Mouse (Mus musculus) CD4-positive, CD25-positive, alpha-beta regulatory T cell, adult 2 months (primary cell): ENCODE measurements around the gene Gm13889.

Experiments
- DNase-seq: peaks from one replicate; pipeline ENCODE4 v3.0.0-alpha.2; 2012; ENCODE audit warnings: low read depth, low spot score

The Gm13889 gene

DNA sequence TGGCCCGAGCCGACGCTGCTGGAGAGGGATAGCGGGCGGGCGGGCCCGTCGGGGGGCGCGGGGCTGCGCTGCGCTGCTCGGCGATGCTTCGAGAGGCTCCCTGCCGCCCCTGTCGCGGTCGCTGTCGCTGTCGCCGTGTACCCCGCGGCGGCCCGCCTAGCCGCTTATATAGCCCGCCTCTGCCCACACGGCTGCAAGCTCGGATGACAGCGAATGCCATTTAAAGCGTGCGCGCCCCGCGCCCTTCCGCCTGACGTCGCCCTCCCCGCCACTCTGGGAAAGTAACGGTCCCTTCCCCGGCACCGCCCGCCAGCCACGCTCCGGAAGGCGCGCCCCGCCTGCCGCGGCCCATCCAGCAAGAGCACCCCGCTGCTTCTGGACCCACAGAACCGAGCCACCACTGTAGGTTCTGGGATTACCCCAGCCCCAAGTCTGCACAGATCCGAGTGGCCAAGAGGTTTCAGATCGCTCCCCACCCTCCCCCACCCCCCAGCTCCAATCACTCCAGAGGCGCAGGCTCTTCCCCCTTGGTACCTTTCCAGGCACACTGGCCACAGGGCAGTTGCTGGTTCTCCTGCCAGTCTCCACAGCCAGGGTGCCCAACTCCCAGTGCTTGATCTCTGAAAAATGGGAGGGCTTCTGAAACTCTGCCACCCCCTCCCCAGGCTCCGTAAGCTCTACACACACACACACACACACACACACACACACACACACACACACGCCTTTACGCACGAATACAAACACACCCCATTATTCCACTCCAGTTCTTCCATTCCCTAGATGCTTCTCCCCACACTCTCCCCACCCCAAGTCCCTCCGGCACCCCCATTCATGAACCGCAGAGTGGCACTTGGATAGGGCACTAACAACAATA is at the start of gene Gm13889:
Gm13889 (minus strand) TSS at position 294 of the 877 bp plus-strand sequence.
- peak; percentile 34 for DNase-seq

DNA sequence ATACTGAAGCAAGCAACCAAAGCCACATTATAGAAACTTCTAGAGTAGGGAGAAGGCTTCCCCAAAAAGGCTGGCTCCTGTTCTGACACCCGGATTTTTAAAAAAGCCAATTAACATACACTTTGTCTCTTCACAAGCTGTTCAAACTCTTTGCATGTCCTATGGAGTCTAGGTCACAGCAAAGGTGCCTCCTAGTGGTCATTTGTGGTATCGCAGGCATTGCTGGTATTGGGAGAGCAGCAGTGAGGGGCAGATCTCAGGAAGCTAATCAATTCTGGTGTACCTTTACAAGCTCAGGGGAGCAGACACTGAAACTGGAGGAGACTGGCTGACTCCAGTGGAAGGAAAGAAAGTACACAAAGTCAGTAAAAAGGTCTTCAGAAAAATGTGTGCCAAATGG is 45.3 kb upstream of the Gm13889 start:
- DNase-seq = peak; percentile 86

DNA sequence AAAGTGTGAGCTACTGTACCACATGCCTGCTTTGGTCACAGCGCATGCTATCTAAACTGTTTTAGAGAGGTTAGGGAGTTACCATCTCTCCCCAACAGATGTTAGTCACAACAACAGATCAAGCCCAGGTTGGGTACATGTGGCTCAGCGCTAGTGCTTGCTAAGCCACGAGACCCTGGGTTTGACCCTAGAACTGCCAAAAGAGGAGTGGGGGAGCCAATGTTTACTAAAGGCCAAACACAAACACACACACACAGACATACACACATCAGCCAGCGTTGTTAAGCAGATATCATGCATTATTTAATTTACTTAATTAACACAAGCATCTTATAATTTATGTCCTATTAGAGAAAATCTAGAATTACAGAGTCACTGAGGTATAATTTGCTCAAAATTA is 44.9 kb upstream of the Gm13889 start:
- no peak for DNase-seq

DNA sequence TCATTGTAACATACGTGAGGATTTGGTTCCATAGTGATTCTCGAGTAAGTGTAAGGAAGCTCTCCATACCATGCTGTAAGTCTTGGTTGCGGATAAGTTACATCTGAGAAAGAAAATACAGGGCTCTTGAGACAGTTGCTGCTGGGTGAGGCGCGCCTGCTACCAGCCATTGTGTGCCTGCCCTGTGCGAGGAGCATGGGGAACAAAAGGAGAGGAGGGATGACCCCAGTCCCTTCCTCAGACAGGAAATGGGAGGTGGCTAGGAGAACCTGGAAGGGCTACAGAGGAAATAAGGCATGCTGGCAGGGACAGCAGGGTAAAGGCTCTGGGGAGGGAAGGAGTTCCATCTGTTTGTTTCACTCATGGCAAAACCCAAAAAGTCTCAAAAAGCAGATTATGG is 44.4 kb upstream of the Gm13889 start:
- DNase-seq = no peak

DNA sequence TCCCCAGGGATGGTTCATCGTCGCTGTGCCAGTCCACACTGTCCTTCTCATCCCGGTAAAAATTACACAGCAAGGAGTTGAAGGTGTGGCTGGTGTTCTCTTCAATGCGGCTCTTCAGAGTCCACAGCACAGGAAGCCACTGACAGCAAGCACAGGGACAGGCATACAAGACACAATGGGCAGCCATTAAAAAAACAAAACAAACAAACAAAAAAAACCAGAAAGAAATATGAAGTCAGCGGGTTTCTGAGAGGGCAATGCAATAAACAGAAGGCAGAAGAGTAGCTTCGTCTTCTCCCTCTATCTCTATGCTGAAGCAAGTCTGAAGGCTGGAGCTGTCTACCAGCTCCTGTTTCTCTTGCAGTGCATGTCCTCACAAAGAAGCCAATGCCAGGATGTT is 39.3 kb upstream of the Gm13889 start, which contains the start of gene Gm27027:
Gm27027 (minus strand) TSS at position 101 of the 400 bp plus-strand sequence.
- no peak for DNase-seq

DNA sequence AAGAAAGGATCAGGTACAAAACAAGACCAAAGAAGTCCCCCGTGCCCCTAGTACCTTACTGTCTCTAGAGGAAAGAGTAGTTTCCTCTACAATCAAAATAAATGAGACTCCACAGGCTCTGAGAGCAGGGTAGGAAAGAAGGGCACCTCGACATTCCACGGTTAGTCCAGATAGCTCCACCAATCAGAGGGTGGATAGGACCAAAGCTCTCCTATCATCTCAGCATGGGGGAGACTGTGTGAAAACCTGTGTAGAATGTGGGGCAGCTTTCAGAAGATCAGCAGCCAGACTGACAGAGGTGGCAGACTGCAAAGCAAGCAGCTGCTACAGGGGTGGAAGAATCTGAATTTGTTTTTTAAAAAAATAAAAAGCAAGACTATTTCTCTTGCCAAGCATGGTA is 35.8 kb upstream of the Gm13889 start:
- no peak for DNase-seq

DNA sequence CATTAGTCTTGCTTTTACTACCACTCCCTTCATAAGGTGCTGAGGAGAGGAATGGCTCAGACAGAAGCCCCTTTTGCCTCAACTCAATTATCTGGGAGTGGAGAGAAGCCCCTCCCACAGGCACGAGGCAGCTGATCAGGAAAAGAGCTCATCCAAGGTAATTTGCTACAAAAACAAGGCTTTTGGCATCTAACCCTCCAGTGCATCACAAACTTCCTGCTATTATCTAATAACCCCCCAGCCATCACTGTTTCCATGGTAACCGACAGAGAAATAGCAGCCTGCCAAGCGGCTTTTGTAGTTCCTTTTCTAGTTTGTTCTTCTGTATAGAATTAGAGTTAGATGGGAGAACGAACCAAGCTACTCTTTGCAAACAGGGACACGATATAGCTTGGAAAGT is 35.3 kb upstream of the Gm13889 start:
- DNase-seq = no peak

DNA sequence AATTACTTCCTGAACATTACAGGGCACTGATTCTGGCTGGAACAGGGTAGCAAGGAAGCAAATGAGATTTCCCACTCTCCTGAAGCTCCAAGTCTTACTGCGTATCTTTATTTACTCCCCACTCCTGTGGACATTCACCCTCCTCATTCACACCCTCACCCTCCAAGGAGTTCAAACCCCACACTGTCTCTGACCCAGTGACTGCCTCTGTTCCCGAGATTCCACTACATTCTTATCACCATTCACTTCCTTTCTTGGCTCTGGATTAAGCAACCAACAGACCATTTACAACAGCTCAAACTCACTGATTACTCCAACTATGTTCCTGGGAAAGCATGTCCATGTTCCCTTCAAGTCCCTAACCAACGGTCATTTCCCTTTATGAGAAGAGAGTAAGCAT is 34.3 kb upstream of the Gm13889 start:
- DNase-seq = no peak

DNA sequence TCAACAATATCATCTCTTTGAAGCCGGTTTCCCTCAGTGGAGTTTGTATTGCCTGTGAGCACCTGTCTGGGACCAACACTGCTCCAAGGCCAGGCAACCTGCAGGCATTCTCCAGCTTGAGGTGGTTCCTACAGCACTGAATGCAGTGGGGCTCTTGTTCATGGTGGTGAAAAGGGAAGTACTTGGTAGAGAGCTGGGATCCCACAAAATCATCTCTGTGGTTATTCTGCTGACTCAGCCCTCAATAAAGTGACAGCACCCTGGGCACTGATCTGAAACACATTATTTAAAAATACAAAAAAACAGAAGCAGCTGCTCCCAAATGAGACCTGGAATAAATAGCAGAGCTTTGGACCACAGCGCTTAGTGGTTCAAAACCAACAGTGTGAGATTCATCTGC is 31.4 kb upstream of the Gm13889 start:
- DNase-seq = no peak

DNA sequence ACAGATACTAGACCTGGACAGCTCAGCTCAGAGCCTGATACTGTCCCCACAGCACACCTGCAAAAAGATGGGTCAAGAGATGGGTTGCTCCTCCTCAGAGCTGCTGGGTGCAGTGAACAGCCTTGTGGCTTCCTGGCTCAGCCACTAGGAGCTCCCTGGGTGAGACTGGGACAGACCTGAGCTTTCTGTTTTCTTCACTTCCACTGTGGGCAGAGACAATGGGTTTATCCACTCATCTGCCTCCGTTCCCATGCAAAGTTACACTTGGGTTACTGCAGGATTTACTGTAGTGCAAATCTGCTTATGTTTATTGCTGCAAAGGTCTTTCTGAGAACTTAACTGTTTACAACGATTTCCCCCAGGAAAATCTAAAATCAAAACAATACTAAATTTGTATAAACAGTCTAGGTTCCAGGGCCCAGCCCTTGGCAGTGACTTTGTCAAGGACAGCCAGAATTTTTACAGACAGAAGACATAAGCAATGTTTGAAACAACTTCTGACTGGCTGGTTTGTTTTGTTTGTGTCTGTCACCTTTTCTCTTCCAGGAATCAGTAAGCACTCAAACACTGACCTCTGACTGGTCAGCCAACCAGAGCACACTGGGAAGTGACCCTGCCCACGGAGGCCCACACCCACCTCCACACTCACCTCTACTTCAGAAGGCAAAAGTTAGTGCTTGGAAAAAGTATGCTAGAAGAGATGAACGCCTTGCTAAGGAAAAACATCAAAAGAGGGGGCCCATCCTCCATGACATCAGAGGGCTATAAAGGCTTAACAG is 25.6 kb upstream of the Gm13889 start:
- no peak for DNase-seq

DNA sequence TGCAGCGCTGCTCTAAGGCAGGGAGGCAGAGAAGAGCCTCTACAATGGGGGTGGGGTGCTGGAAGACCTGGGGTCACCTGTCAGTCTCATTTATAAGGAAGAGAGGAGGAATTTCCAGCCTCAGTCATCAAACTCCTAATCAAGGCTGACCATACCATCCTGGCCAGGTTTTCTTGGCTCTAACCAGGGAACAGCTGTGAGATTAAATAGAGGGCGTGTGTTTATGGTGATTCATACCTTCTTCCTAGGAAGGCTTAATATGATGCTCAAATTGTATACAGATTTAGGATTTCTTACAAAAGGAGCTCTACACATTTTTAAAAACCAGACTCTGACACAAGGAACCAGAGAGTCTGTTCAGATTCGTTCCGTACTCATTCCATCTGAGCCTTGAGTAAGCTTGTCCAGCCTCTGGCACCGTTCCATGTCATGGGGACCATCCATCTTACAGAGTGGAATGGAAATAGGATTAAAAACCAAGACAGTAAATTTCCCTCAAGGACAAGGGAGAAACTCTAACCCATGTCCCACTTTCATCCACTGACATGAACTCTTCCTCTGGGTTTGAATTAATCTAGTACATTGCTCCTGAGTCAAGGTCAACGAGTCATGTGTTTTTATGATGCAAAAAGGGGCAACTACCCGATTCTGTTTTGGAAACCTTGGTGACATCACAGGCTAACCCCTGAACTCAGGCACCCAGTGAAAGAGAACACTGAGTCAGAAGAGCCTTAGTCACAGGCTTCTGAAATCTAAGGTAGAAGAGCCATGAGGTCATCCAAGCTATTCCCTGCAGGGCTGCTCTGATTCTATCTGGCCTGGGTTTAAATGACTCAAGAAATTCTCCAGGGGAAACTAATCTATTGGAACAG is 22.5 kb upstream of the Gm13889 start:
- no peak for DNase-seq

DNA sequence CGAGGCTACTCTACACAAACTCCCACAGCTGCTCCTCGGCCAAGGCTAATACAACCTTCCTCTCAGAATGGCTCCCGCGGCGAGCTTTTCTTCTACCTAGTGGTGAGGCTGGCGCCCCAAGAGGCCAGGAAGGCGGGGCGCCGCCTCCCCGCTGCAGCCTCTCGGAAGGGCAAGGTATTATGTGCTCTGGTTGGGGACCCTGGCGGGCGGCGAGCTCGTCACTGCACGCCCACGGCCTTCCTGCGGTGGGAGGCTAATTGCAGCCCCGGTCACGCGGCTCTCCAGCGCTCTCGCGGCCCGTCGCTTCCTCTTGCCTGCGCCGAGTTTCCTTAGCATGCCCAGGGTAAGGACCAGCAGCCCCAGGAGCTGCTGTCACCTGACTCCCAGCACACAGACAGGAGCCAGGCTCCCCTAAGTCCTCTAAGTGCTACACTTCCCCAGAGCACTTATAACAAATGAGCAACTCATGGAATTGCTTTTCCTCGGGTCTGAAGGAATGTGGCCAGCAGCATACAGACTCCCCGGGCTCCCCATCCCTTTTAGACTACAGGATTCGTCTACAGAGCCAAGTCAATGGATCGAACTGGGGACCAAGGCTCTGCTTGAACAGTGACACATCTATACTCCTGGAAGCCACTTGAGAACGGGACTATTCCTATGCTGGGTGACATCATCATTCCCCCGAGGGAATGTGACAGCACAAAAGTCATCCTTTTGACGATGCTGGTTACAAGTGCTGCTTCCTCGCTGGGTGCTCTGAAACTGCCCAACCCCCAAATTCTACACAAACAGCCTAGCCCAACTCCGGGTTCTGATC is 19.6 kb upstream of the Gm13889 start:
- peak; percentile 78 for DNase-seq

DNA sequence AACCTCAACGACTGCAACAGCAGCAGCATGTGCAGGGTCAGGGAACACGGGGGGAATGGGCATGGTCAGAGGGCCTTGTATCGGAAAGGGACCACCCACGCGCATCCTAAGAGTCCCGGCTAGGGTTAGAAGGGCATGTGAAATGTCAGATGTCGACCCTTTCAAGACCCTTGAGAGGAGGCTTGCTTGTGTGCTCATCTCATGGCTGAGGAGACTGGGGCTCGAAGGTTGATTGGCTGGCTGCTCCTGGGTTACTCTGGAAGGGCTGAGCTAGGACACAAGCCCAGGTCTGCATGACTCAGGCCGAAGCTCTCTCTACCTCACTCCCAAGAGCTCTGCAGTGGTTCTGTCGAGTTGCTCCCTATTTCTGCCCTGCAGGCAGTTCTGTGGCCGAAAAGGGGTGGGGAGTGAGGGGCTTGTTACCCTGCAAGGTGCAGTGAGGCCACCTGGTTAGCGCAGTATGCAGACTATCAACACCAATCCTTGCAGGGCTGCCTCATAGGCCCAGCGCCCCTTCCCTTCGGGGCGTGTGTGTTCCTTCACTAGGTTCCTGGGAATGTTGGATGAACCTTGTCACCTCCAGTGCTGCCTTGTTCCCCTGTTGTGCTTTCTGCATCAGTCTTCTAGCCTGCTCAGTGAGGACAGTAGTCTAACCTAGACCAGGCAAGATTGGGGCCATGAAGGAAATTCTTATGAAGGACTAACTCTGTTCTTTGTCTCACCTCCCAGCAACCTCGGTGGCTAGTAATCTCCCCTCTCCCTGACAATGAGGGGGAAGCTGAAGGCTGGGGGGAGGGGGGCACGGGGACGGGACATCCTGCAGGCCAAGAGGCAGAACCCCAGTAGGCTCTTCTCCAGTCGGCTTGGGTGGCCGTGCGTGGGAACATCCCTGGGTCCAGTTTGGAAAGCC is 18.8 kb upstream of the Gm13889 start:
- peak; percentile 5 for DNase-seq

DNA sequence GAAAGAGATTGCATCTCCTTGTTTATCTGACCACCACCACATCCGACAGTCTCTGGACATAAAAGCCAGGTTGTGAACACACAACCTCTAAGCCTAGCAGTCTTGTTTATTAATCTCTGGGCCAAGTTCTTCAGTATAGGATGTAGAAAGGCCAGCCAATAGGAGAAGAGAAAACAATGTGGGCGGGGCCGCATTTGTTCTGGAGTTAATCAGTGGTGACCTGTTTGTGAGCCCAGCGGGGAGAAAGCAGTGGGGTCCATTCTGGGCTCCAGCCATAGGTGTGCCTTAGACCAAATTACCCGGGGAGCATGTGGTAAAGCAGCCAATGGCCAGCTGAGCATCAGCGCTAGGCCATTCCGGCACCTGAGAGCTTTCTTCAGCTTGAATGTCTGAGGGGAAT is 18.0 kb upstream of the Gm13889 start:
- DNase-seq = no peak

DNA sequence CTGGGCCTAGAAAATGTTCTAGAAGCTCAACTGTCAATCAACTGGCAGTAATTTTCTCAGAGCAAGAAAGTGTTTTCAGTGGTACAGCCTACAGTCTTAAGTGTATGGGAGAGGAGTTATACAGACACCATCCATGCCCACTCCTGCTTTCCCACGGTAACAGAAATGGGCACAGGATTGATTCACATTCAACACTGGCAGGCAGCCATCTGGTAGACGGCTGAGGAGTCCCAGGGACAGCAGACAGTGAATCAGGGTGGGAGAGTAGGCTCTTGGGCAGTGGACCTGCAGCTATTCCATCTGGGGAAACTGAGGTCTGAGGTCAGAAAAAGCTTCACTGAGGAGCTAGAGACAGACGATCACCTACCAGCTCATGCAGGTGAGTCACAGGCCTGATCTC is 14.6 kb upstream of the Gm13889 start:
- DNase-seq = no peak

DNA sequence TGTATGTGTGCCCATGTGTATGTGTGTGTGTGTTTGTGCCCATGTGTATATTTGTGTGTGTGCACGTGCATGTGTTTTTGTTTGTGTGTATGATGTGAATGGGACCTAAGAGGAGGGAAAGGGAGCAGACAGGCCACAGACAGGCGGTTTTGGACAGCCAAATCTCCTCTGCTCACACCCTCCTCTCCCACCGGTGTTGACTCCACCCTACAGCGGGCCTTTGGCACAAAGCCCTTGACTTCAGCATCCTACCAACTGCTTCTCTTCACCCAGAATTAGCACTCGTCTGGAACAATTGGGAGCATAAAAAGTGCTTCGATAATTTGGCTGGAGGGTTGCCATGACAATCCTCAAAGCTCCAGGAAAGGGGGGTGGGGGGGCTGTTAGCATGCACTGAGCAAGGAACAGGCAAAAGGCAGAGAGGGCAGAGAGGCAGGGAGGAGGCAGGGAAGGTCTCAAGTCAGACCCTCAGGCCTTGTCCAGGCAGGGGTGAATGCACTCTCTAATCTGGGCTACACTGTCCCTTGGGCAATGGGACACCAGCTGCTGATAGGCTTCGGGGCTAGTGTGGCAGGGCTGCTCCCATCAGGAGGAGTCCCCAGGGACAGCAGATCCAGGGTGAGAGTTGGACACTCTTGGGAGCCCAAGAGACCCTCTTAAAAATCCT is 7.6 kb upstream of the Gm13889 start:
- DNase-seq = no peak

DNA sequence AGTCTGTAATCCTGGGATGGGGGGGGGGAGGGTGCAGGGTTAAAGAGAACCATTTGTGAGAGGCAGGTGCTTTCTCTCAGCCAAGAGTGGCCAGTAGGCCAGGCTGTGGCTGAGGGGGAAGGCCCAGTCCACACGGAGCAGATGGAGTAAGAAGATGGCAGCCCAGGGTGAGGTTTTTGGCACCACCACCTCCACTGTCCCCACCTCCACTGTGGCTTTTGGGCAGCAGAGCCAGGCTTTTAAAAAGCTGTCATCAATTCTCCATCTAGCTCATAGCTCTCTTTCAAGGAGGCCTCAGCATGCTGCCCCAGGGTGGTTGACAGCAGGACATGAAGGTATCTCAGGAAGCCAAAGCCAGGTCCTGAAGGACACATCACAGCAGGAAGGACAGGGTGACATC is 6.8 kb upstream of the Gm13889 start:
- no peak for DNase-seq

DNA sequence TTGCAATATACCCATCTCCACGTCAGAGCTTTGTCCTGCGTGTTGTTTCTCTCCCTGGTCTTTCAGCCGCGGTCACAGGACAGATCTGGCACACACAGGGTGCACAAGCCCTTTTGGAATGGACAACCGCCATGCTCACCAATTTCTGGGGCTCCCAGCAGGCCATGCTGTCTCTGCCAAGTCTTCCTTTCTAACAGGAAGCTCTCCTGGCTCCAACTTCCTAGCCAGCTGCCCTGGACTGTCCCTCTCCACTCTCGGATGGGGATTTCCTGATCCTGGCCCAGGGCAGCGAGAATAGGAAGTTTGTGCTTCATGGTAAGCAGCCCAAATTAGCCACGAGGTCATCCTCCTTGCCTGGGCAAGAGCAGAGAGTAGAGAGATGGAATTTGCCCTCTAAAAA is 4.7 kb upstream of the Gm13889 start:
- no peak for DNase-seq

DNA sequence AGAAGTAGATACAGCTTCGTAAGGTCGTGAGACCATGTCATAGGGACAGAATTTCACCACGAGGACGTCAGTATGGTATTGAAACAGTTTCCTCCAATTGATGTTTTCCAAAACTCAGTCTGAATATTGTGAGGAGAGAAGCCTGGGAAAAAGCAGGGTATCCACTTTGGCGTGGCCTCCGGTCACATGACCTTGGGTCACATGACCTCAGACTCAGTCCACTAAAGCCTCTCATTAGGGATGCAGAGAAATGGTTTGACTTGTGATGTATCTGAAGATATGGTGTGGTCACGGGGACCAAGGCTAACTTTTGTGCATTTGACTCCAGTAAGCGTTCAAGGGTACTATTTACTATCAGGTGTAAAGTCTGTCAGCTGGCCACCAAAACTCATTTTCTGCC is 2.3 kb upstream of the Gm13889 start:
- no peak for DNase-seq
